Mouse (Mus musculus): ENCODE results near the gene Wasf2.

Wasf2 gene

GRCm38 (mm10) chr4:133178305-133178704 is 48.0 kb downstream of the Wasf2 start:
- no peak for DNase-seq

- DNase-seq = no peak
Measured at GRCm38 (mm10) chr4:133179258-133179657, 49.0 kb downstream of the Wasf2 start.

- DNase-seq = no peak
Measured at GRCm38 (mm10) chr4:133182439-133183033, 52.2 kb downstream of the Wasf2 start.

- no peak for DNase-seq
Measured at GRCm38 (mm10) chr4:133184031-133184897, 54.0 kb downstream of the Wasf2 start.

GRCm38 (mm10) chr4:133184898-133185665 is 54.8 kb downstream of the Wasf2 start:
- no peak for DNase-seq

GRCm38 (mm10) chr4:133185893-133186292 is 55.6 kb downstream of the Wasf2 start:
- DNase-seq = no peak

GRCm38 (mm10) chr4:133186856-133187255 is 56.6 kb downstream of the Wasf2 start:
- no peak for DNase-seq

GRCm38 (mm10) chr4:133189396-133189795 is 59.1 kb downstream of the Wasf2 start:
- no peak for DNase-seq

GRCm38 (mm10) chr4:133194482-133194881 is 64.2 kb downstream of the Wasf2 start:
- DNase-seq = no peak

GRCm38 (mm10) chr4:133195014-133195413 is 64.7 kb downstream of the Wasf2 start:
- DNase-seq = no peak

- no peak for DNase-seq
Measured at GRCm38 (mm10) chr4:133196136-133196535, 65.8 kb downstream of the Wasf2 start.

- DNase-seq = no peak
Measured at GRCm38 (mm10) chr4:133196852-133197251, 66.5 kb downstream of the Wasf2 start.

- DNase-seq = no peak
Measured at GRCm38 (mm10) chr4:133197355-133197754, 67.0 kb downstream of the Wasf2 start.

GRCm38 (mm10) chr4:133197801-133198286 is 67.5 kb downstream of the Wasf2 start:
- DNase-seq = no peak

- no peak for DNase-seq
Measured at GRCm38 (mm10) chr4:133198337-133199180, 68.3 kb downstream of the Wasf2 start.

- DNase-seq = no peak
Measured at GRCm38 (mm10) chr4:133199743-133200142, 69.4 kb downstream of the Wasf2 start.

- DNase-seq = peak; percentile 60
Measured at GRCm38 (mm10) chr4:133200343-133200742, 70.0 kb downstream of the Wasf2 start.

GRCm38 (mm10) chr4:133201006-133201771 is 70.9 kb downstream of the Wasf2 start:
- DNase-seq = no peak

- DNase-seq = no peak
Measured at GRCm38 (mm10) chr4:133202254-133202653, 71.9 kb downstream of the Wasf2 start.

GRCm38 (mm10) chr4:133203591-133203990 is 73.3 kb downstream of the Wasf2 start:
- no peak for DNase-seq

GRCm38 (mm10) chr4:133204379-133204778 is 74.1 kb downstream of the Wasf2 start:
- no peak for DNase-seq

- DNase-seq = peak; percentile 52
Measured at GRCm38 (mm10) chr4:133209366-133209765, 79.1 kb downstream of the Wasf2 start.

Data from right cerebral cortex, postnatal 25 days (tissue).